Mouse (Mus musculus): ENCODE measurements around the gene Hoxb1. TPM values are rescaled to one million over a fixed set of nuclear protein-coding genes. Genes with fewer than 3 reads are reported as not detected.

Hoxb1 gene
- polyA plus RNA-seq, 1 experiment from 2014 or later = 1.2 TPM

DNA sequence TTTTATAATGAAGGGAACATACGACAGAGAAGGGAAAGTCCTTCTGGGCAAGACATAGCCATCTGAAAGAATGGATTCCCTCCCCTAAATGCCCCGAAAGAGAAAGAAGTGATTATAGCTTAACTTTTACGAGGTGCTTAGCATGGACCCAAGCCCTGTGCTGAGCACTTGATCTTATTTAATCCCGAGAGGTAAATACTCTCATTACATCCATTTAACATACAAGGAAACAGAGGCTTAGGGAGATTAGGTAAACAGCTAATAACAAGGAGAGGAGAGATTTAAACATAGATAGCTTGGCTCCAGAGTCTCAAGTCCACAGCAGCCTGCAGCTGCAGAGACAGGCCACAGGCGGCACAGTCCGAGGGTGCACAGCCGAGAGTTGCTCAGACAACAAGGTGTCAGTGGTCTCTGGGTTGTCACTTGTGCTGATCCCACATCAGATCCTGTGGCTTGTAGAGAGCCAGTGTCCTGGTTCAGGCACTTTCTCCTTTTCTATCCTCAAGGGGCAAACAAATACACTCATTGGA is 32.3 kb downstream of the Hoxb1 start:
- Histone ChIP-seq H3K9me3 (no peaks in the 10 kb centered on the region), H3K27ac (replicated peaks) (no peak overlapping the region), H3K36me3 (replicated peaks) (no peaks in the 10 kb centered on the region), H3K4me1 (peaks cover 23% of the 10 kb centered on the region), H3K27me3 (replicated peaks; ENCODE audit: low read depth, poor library complexity, severe bottlenecking) (peaks cover 75% of the 10 kb centered on the region), H3K4me3 (no peak overlapping the region)
- WGBS = 30% methylated on average over 7 of the region's 7 CpGs
- DNase-seq (ENCODE audit: low spot score) = no peak

DNA sequence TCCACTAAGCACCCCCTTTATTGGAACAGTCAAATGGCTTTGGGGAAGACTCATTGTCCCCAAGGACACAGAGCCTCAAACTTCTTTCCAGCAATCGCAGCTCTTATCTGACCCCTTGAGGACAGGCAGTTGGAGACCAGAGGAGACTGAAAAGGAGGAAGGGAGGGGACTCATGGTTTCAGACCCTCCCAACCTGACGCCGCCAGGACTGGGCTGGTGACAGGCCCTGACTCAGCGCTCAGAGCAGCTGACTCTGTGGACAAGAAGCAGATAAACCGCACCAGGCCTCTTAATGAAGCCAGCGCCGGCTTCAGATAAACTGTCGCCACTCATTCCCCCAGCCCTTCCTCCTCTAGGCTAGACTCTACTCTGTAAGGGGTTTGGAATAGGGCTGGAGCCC is 34.4 kb downstream of the Hoxb1 start:
- Histone ChIP-seq H3K9me3 (no peaks in the 10 kb centered on the region), H3K27ac (replicated peaks) (no peak overlapping the region), H3K36me3 (replicated peaks) (no peaks in the 10 kb centered on the region), H3K27me3 (replicated peaks; ENCODE audit: low read depth, poor library complexity, severe bottlenecking) (peaks cover 85% of the 10 kb centered on the region), H3K4me1 (peaks cover 23% of the 10 kb centered on the region), H3K4me3 (no peak overlapping the region)
- WGBS = 22% methylated on average over 8 of the region's 8 CpGs
- peak; percentile 26 for DNase-seq (ENCODE audit: low spot score)

DNA sequence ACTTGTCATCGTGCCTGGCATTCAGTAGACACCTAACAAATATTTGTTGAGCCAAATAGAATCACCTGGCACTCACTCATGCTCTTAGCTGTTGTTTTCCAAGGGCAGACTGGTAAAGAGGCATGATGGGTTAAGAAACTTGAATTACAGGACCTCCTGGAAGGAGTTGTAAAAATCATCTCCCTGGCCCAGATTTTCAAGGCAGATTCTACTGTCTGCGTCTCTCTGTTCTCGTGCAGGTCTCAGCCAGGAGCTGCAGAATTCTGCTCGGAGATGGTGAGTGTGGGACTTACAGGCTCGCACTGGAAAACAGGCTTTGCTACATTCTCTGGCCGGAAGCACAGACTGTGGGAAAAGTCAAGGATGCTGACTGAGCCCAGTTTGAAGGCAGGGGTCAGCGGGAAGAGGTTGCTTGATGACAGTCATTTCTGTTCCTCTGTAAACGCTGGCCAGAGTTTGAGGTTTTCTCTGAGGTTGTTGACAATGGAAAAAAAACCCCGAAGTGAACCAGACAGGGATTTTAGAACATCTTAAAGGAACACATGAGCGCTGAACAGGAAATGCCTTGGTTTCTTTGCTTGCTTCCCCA is 38.6 kb downstream of the Hoxb1 start:
- Histone ChIP-seq H3K27ac (replicated peaks) (no peak overlapping the region), H3K9me3 (no peaks in the 10 kb centered on the region), H3K4me1 (peaks cover 23% of the 10 kb centered on the region), H3K36me3 (replicated peaks) (no peaks in the 10 kb centered on the region), H3K27me3 (replicated peaks; ENCODE audit: low read depth, poor library complexity, severe bottlenecking) (peaks cover 90% of the 10 kb centered on the region), H3K4me3 (no peak overlapping the region)
- WGBS = 61% methylated on average over 10 of the region's 10 CpGs
- no peak for DNase-seq (ENCODE audit: low spot score)

DNA sequence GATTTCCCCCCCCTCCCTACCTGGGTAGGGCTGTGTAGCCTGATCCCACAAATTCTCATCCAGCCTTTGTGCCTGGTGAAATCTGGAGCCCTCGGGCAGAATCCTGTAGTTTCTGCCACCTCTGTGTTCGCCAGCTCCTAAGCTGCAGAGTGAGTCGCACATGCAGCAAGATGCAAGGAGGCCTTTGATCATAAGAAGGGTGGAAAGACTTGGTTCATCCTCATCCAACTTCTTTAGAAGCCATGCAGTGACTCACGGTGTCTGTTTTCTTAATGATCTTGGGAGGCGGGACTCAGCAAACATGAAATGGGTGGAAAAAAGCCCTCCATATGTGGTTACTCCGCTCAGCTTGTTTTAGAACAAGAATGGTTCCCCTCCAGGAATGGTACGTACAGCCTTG is 39.3 kb downstream of the Hoxb1 start:
- H3K9me3 ChIP-seq = no peaks in the 10 kb centered on the region
- no peaks in the 10 kb centered on the region for H3K36me3 ChIP-seq (replicated peaks)
- 67% methylated on average over 7 of the region's 7 CpGs for WGBS
- H3K27ac ChIP-seq (replicated peaks) = no peak overlapping the region
- peaks cover 90% of the 10 kb centered on the region for H3K27me3 ChIP-seq (replicated peaks; ENCODE audit: low read depth, poor library complexity, severe bottlenecking)
- DNase-seq (ENCODE audit: low spot score) = no peak
- no peak overlapping the region for H3K4me3 ChIP-seq
- H3K4me1 ChIP-seq = peaks cover 22% of the 10 kb centered on the region

DNA sequence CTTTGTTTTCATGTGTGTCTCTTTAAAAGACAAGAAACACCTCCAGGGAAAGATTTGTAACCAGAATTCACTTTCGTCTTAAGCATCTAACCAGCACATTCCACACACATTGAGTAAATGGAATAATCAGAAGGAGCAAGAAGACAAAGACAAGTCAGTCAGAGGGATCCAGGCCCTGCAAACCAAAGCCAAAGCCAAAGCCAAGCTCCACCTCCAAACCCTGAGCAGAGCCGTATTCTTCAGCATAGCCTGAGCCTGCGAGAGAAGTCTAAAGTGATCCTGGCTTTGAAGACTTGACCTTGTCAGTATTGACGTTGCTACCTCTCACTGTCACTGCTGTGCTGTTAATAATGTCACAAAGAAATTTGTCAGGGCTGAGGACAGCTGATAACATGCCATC is 40.0 kb downstream of the Hoxb1 start:
- DNase-seq (ENCODE audit: low spot score) = no peak
- Histone ChIP-seq H3K9me3 (no peaks in the 10 kb centered on the region), H3K36me3 (replicated peaks) (no peaks in the 10 kb centered on the region), H3K27me3 (replicated peaks; ENCODE audit: low read depth, poor library complexity, severe bottlenecking) (peaks cover 94% of the 10 kb centered on the region), H3K27ac (replicated peaks) (no peak overlapping the region), H3K4me3 (no peak overlapping the region), H3K4me1 (peaks cover 19% of the 10 kb centered on the region)
- 70% methylated on average over 4 of the region's 4 CpGs for WGBS

DNA sequence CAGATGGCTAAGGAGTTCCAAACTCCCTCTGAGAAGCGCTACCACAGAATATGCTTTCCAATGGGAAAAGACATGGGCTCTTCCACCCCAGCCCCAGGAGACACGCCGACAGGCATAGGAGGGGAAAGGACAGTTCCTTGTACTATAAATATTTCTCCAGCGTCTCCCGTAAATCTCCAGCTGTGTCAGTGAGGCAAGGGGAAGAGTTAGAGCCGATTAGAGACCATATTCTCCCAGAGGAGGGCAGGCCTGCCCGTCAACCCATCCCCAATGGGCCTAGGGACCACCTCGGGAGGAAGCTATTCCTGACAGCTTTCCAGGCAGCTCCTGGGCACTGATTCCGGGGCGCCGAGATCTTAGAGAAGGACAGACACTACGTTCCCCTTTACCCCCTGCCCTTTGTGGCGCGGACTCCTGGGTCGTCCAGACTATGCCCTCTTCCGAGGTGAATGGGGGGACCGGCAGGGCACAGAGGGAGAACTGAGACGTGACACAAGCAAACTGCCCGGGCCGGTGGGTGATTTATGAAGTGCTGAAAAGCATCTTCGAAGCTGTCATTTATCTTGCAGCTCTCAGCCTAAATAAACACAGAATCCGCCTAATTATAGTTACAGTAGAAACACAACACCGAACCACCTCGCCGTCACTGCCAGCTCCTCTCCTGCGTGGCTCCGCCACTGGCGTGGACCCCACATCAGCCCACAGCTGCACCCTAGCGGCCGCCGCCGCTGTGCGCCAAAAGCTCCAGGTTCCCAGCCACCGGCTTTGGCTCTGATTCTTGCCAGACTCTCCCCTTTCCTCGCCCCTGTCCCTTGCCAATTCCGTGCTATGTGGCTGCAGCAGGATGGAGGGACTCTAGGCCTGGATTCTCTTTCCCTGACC is 41.9 kb downstream of the Hoxb1 start:
- Histone ChIP-seq H3K27me3 (replicated peaks; ENCODE audit: low read depth, poor library complexity, severe bottlenecking) (peaks cover 87% of the 10 kb centered on the region), H3K9me3 (no peaks in the 10 kb centered on the region), H3K4me3 (peak overlapping the region; percentile 40), H3K27ac (replicated peaks) (no peak overlapping the region), H3K36me3 (replicated peaks) (no peaks in the 10 kb centered on the region), H3K4me1 (peaks cover 19% of the 10 kb centered on the region)
- peak; percentile 79 for DNase-seq (ENCODE audit: low spot score)
- WGBS = 11% methylated on average over 36 of the region's 36 CpGs

DNA sequence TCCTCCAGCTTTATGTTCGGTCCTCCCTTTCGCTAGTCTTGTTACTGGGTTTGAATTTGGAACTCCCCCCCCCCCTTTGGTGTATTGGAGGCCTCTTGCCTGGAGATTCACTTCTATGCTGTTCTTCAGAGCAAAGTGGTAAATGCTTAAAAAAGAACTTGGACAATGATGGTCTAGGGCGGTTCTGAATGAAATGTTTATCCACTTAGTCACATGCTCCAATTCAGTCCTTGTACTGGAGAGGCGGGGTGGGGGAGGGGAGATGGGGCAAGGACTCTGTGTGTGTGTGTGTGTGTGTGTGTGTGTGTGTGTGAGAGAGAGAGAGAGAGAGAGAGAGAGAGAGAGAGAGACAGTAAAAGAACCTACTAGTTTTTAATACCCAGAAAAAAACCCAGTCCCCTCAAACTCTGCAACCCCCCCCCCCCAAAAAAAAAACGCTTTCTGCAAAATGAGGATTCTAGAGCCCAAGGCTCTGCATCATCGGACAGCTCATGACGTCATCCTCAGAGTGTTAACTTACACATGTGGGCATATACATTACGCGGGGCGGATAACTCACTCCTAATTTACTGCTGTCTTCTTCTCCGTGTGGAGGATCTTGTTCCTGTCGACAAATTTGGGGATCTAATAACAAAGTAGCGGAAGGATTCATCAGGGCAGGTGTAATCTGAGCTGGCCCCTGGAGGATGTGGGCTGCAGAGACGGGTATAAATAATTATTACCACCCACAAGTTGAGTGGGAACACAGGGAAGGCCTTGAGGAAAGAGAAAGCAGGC is 42.9 kb downstream of the Hoxb1 start:
- no peaks in the 10 kb centered on the region for H3K36me3 ChIP-seq (replicated peaks)
- peaks cover 82% of the 10 kb centered on the region for H3K27me3 ChIP-seq (replicated peaks; ENCODE audit: low read depth, poor library complexity, severe bottlenecking)
- 47% methylated on average over 14 of the region's 14 CpGs for WGBS
- H3K4me3 ChIP-seq = no peak overlapping the region; the same call in 1 of the 2 replicates
- H3K27ac ChIP-seq (replicated peaks) = no peak overlapping the region
- no peaks in the 10 kb centered on the region for H3K9me3 ChIP-seq
- H3K4me1 ChIP-seq = peaks cover 21% of the 10 kb centered on the region
- DNase-seq (ENCODE audit: low spot score) = peak; percentile 23

DNA sequence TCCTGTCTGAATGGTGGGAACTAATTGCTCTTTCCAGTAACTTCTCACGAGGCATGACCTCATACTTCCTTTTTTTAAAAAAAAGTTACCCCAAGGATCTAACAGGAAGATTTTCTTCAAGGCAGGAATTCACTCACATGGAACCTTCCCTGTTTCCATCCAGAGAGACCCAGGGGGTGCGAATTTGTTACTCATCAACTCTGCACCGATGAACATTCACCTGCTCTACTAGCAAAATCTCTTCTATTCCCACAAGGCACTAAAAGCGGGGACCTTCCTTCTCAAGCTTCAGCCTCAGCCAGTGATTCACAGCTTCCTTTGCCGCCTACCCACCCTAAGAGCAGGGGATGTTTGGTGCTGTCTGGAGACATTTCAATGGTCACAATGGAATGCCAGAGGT is 45.5 kb downstream of the Hoxb1 start:
- no peak overlapping the region for H3K4me3 ChIP-seq
- H3K27ac ChIP-seq (replicated peaks) = no peak overlapping the region
- H3K9me3 ChIP-seq = no peaks in the 10 kb centered on the region
- no peak for DNase-seq (ENCODE audit: low spot score)
- peaks cover 22% of the 10 kb centered on the region for H3K4me1 ChIP-seq
- H3K36me3 ChIP-seq (replicated peaks) = no peaks in the 10 kb centered on the region
- WGBS = 81% methylated on average over 5 of the region's 5 CpGs
- H3K27me3 ChIP-seq (replicated peaks; ENCODE audit: low read depth, poor library complexity, severe bottlenecking) = peaks cover 77% of the 10 kb centered on the region

DNA sequence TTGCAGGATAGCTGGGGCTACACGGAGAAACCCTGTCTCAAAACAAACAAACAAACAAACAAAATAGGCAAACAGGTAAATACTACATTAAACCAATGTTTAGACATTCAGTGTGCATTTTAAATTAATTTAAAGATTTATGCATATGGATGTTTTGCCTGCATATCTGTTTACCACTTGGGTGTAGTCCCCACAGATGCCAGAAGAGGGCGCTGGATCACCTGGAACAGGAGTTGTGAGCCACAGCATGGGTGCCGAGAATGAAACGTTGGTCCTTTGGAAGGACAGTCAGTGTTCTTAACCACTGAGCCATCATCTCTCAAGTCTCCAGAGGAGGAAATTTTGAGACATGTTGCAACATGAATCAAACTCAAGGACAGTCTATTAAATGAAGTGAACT is 46.4 kb downstream of the Hoxb1 start:
- Histone ChIP-seq H3K27ac (replicated peaks) (no peak overlapping the region), H3K36me3 (replicated peaks) (no peaks in the 10 kb centered on the region), H3K9me3 (no peaks in the 10 kb centered on the region), H3K4me3 (no peak overlapping the region), H3K27me3 (replicated peaks; ENCODE audit: low read depth, poor library complexity, severe bottlenecking) (peaks cover 67% of the 10 kb centered on the region), H3K4me1 (peaks cover 22% of the 10 kb centered on the region)
- no peak for DNase-seq (ENCODE audit: low spot score)
- WGBS = 62% methylated on average over 4 of the region's 4 CpGs

DNA sequence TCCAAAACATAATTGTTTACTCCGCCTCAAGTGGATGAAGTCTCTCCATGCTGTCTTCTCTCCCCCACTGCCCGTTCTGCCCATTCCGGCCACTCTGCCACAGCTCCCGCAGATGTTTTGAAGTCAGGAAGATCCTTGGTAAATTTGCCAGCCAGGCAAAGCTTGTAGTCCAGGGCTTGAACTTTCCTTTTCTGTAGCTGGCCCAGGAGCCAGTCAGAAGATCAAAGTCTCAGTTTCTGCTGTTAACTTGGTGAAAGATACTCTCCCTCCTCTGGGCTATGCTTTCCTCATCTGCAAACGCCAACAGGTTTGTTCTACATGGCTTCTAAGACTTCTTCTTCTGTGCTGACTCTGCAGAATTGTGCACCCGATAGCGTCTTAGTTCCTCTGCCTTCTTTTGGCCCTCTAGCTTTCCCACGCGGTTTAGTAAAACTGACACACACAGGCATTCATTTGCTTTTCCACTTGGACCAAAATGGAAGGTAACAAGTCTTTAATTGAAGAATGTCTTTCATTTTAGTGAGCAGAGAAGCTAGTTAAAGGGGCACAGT is 47.5 kb downstream of the Hoxb1 start:
- WGBS = 85% methylated on average over 9 of the region's 9 CpGs
- no peaks in the 10 kb centered on the region for H3K9me3 ChIP-seq
- H3K4me1 ChIP-seq = peaks cover 14% of the 10 kb centered on the region
- no peak overlapping the region for H3K27ac ChIP-seq (replicated peaks)
- H3K27me3 ChIP-seq (replicated peaks; ENCODE audit: low read depth, poor library complexity, severe bottlenecking) = peaks cover 62% of the 10 kb centered on the region
- H3K4me3 ChIP-seq = no peak overlapping the region
- no peak for DNase-seq (ENCODE audit: low spot score)
- H3K36me3 ChIP-seq (replicated peaks) = no peaks in the 10 kb centered on the region

DNA sequence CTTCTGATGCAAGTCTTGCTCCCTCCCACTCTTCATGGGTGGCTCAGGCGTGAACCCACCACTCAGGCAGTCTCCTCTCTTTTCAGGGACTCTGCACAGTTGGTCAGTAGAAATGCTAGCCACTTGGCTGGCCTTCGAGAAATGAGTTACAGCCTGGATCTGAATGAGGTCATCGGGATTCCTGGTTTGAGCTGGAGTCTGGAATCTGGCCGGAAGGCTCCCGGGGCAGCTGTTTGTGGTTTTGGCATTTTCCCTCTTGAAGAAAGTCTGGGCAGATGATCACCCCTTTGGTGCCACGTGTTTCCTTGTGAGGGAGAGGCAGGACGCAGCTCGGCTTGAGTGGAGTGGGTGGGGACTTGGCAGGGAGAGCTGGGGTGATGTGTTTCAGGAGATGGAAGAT is 48.0 kb downstream of the Hoxb1 start:
- H3K27me3 ChIP-seq (replicated peaks; ENCODE audit: low read depth, poor library complexity, severe bottlenecking) = peaks cover 57% of the 10 kb centered on the region
- H3K4me1 ChIP-seq = peaks cover 9% of the 10 kb centered on the region
- DNase-seq (ENCODE audit: low spot score) = peak; percentile 46
- no peaks in the 10 kb centered on the region for H3K9me3 ChIP-seq
- H3K27ac ChIP-seq (replicated peaks) = no peak overlapping the region
- 55% methylated on average over 8 of the region's 8 CpGs for WGBS
- no peak overlapping the region for H3K4me3 ChIP-seq
- H3K36me3 ChIP-seq (replicated peaks) = no peaks in the 10 kb centered on the region

DNA sequence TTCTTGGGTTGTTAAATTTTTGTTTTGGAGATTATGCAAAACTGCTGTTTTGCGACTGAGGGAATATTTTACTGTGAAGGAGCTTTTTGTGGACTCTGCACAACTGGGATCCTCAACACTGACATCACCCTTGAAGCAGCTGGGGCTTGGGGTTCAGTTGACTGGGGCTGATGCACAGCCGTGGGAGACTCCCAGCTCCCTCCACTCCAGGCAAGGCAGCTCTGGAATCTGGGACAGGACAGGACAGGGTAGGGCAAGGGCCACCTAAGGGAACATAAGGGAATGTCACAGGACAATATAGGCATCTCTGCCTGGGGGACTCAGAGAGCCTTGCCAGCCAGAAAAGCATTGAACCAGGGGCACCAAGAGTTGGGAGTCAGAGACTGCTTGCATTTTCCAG is 48.5 kb downstream of the Hoxb1 start:
- Histone ChIP-seq H3K4me3 (no peak overlapping the region), H3K27ac (replicated peaks) (no peak overlapping the region), H3K9me3 (no peaks in the 10 kb centered on the region), H3K27me3 (replicated peaks; ENCODE audit: low read depth, poor library complexity, severe bottlenecking) (peaks cover 52% of the 10 kb centered on the region), H3K36me3 (replicated peaks) (no peaks in the 10 kb centered on the region), H3K4me1 (peaks cover 4% of the 10 kb centered on the region; the same call in 1 of the 2 replicates)
- 69% methylated on average over 2 of the region's 2 CpGs for WGBS
- DNase-seq (ENCODE audit: low spot score) = no peak

Data from embryonic facial prominence, embryonic 10.5 days (tissue).